Mouse (Mus musculus): ENCODE measurements around the gene Dok3.

- no peak for TF ChIP-seq CTCF (IDR thresholded peaks at IDR 0.05; ENCODE audit: insufficient read depth, low read depth, low read length)
- TF ChIP-seq POLR2A (IDR thresholded peaks at IDR 0.05; ENCODE audit: insufficient read depth, low read depth, low read length) = no peak
These were observed 46.0 kb downstream of the Dok3 start for GRCm38 (mm10) chr13:55483071-55483470.
